Mouse (Mus musculus) CH12.LX (cell line): ENCODE measurements around the gene Pgm3. TPM values are rescaled to one million over a fixed set of nuclear protein-coding genes. Genes with fewer than 3 reads are reported as not detected.
"Not testable (repeated sequence)": the region's sequence is repeated elsewhere in the genome, so short reads cannot be mapped to it uniquely, and the experiment has no call there.

Source experiments
- DNase-seq: peaks from one replicate; pipeline ENCODE4 v3.0.0-alpha.2; 2013; ENCODE audit errors: extremely low read depth
- H3K27ac ChIP-seq: 2 replicates; pipeline ENCODE4 v1.5.1; 2012; ENCODE audit warnings: low read depth, mild to moderate bottlenecking, control low read depth, moderate library complexity; ENCODE audit not compliant: insufficient read depth
- H3K27me3 ChIP-seq: replicated peaks from 2 replicates; pipeline ENCODE3; 2012; ENCODE audit warnings: inconsistent platforms
- H3K36me3 ChIP-seq, 2 experiments: replicated peaks in 1 of 2; 2 replicates each; pipeline versions ENCODE3 to v1.6.1; 2012; ENCODE audit warnings: inconsistent platforms in 1 of 2, low read length in 1 of 2, mild to moderate bottlenecking in 1 of 2, mixed read lengths in 1 of 2, moderate library complexity in 1 of 2; ENCODE audit not compliant: control insufficient read depth in 1 of 2, insufficient read depth in 1 of 2
- H3K4me1 ChIP-seq, 2 experiments: 2 replicates each; pipeline ENCODE4 v1.6.1; 2012; ENCODE audit warnings: inconsistent platforms in 1 of 2, moderate library complexity in 1 of 2; ENCODE audit not compliant: insufficient read depth in 2 of 2, control insufficient read depth in 1 of 2
- H3K4me2 ChIP-seq: 2 replicates; pipeline ENCODE4 v1.6.1; 2012; ENCODE audit warnings: low read depth, mild to moderate bottlenecking, control low read depth; ENCODE audit not compliant: poor library complexity, insufficient read depth, severe bottlenecking
- H3K4me3 ChIP-seq, 3 experiments: fragments of 150-350 bp in 1 of 3; sonication (generic) in 1 of 3; replicated peaks in 1 of 3; 2 replicates each; pipeline versions ENCODE3 to v1.5.1; 2011 to 2012; ENCODE audit warnings: low read depth in 2 of 3, low read length in 2 of 3, mild to moderate bottlenecking in 2 of 3, moderate library complexity in 2 of 3, control low read depth in 1 of 3, improper control_type of control experiment in 1 of 3, inconsistent platforms in 1 of 3, mixed read lengths in 1 of 3; ENCODE audit not compliant: poor library complexity in 1 of 3
- H3K79me2 ChIP-seq: replicated peaks from 2 replicates; pipeline ENCODE4 v1.6.1; 2012; ENCODE audit warnings: mild to moderate bottlenecking, moderate library complexity; ENCODE audit not compliant: control insufficient read depth, poor library complexity, insufficient read depth, severe bottlenecking; ENCODE audit errors: extremely low read depth
- H3K9ac ChIP-seq: 2 replicates; pipeline ENCODE4 v1.6.1; 2012; ENCODE audit warnings: low read depth, mild to moderate bottlenecking, control low read depth, moderate library complexity; ENCODE audit not compliant: insufficient read depth
- H3K9me3 ChIP-seq: replicated peaks from 2 replicates; pipeline ENCODE3; 2012; ENCODE audit warnings: low read length, inconsistent platforms, mixed read lengths
- E2F4 ChIP-seq: IDR thresholded peaks from 2 replicates; pipeline ENCODE4 v1.6.1; 2011; ENCODE audit warnings: low read depth, low read length, improper control_type of control experiment; ENCODE audit not compliant: insufficient replicate concordance
- EP300 ChIP-seq: IDR thresholded peaks from 2 replicates; pipeline ENCODE4 v1.6.1; 2011; ENCODE audit warnings: low read length, improper control_type of control experiment
- HCFC1 ChIP-seq: IDR thresholded peaks from 2 replicates; pipeline ENCODE4 v1.6.1; 2012; ENCODE audit warnings: low read depth, mild to moderate bottlenecking, inconsistent platforms, low read length, improper control_type of control experiment
- KAT2A ChIP-seq: IDR thresholded peaks from 2 replicates; pipeline ENCODE4 v1.6.1; 2012; ENCODE audit warnings: low read length, improper control_type of control experiment, inconsistent platforms; ENCODE audit not compliant: insufficient replicate concordance
- MAX ChIP-seq: IDR thresholded peaks from 2 replicates; pipeline ENCODE4 v1.6.1; 2011; ENCODE audit warnings: low read length, improper control_type of control experiment
- MXI1 ChIP-seq: IDR thresholded peaks from 2 replicates; pipeline ENCODE4 v1.6.1; 2011; ENCODE audit warnings: mild to moderate bottlenecking, low read depth, low read length, improper control_type of control experiment
- MYC ChIP-seq: IDR thresholded peaks from 2 replicates; pipeline ENCODE4 v1.6.1; 2011; ENCODE audit warnings: low read depth, mild to moderate bottlenecking, improper control_type of control experiment, low read length
- NRF1 ChIP-seq: IDR thresholded peaks from 2 replicates; pipeline ENCODE4 v1.6.1; 2014; ENCODE audit warnings: low read depth, mild to moderate bottlenecking, inconsistent platforms, low read length, improper control_type of control experiment, moderate library complexity
- PAX5 ChIP-seq: IDR thresholded peaks from 2 replicates; pipeline ENCODE4 v1.6.1; 2012; ENCODE audit warnings: low read length, inconsistent platforms, mixed read lengths
- POLR2A ChIP-seq: IDR thresholded peaks from 2 replicates; pipeline ENCODE4 v1.6.1; 2011; ENCODE audit warnings: low read depth, mild to moderate bottlenecking, improper control_type of control experiment, low read length
- RAD21 ChIP-seq: IDR thresholded peaks from 2 replicates; pipeline ENCODE4 v1.6.1; 2011; ENCODE audit warnings: low read depth, mild to moderate bottlenecking, low read length, improper control_type of control experiment, moderate library complexity
- TCF12 ChIP-seq: IDR thresholded peaks from 2 replicates; pipeline ENCODE4 v1.6.1; 2014; ENCODE audit warnings: low read depth, mild to moderate bottlenecking, inconsistent platforms, low read length, improper control_type of control experiment
- UBTF ChIP-seq: IDR thresholded peaks from 2 replicates; pipeline ENCODE4 v1.6.1; 2012; ENCODE audit warnings: low read depth, mild to moderate bottlenecking, inconsistent platforms, low read length, improper control_type of control experiment, moderate library complexity
- ZC3H11A ChIP-seq: IDR thresholded peaks from 2 replicates; pipeline ENCODE4 v1.6.1; 2012; ENCODE audit warnings: low read depth, mild to moderate bottlenecking, inconsistent platforms, low read length, improper control_type of control experiment
- ZKSCAN1 ChIP-seq: IDR thresholded peaks from 2 replicates; pipeline ENCODE4 v1.6.1; 2012; ENCODE audit warnings: low read depth, inconsistent platforms, low read length, improper control_type of control experiment, borderline replicate concordance
- ZMIZ1 ChIP-seq: IDR thresholded peaks from 2 replicates; pipeline ENCODE4 v1.6.1; 2012; ENCODE audit warnings: low read depth, mild to moderate bottlenecking, inconsistent platforms, low read length, improper control_type of control experiment
- ZNF384 ChIP-seq: IDR thresholded peaks from 2 replicates; pipeline ENCODE4 v1.6.1; 2012; ENCODE audit warnings: low read depth, low read length, improper control_type of control experiment, inconsistent platforms
- dilution Hi-C: fragments of 300-500 bp; cut with MboI; formaldehyde crosslinking; loops from 2 replicates; pipeline ENCODE4 v1.14.3; 2020; ENCODE audit warnings: low sequenced_read_pairs; ENCODE audit not compliant: extremely low pct_unique_long_range_greater_than_20kb, extremely low pct_ligation_motif_present
- in situ Hi-C: fragments of 300-500 bp; cut with MboI; formaldehyde crosslinking; loops from 3 replicates; pipeline ENCODE4 v1.14.3; 2019; ENCODE audit warnings: low sequenced_read_pairs, low pct_ligation_motif_present, low pct_unique_long_range_greater_than_20kb, mixed read lengths
- polyA plus RNA-seq: library from polyadenylated mRNA; unstranded; fragments of >175 nt; gene quantifications from 2 replicates; pipeline ENCODE4 v1.2.1, GENCODE M21; 2012; ENCODE audit warnings: low read depth; ENCODE audit not compliant: insufficient read length
- total RNA-seq, 2 experiments: library from RNA; depleted of rRNA; stranded (reverse); fragments of 300-350 nt in 1 of 2; fragments of >200 nt in 1 of 2; gene quantifications; 2 replicates each; pipeline ENCODE4 v1.2.3; 2012 to 2014

The Pgm3 gene
- total and polyA plus RNA-seq, 3 experiments, result 27.4 to 31.5 (median 28.8) TPM

DNA sequence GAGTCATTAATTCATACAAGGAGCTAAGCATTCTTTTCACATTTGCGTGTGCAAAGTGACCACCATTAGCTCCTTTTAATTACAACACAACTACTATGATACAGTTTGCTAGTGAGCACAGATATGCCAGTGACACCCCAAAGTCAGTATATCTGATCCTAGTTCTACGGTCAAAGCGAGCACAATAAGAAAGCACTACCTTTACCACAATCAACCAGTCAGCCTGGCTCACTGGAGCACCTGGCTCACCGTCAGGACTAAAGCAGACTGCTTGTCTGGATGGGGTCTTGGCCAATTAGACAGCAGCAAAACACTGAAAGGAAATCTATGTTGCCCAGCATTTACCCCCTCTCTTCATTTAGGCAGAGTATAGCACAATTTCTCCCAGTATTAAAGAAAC, 40.4 kb upstream of the Pgm3 start:
- TF ChIP-seq MYC (no peak), UBTF (no peak), E2F4 (no peak), POLR2A (no peak), NRF1 (no peak), MAX (no peak), KAT2A (no peak), PAX5 (no peak), HCFC1 (no peak)
- dilution Hi-C loops (no loop called here), in situ Hi-C loops (no loop called here)

DNA sequence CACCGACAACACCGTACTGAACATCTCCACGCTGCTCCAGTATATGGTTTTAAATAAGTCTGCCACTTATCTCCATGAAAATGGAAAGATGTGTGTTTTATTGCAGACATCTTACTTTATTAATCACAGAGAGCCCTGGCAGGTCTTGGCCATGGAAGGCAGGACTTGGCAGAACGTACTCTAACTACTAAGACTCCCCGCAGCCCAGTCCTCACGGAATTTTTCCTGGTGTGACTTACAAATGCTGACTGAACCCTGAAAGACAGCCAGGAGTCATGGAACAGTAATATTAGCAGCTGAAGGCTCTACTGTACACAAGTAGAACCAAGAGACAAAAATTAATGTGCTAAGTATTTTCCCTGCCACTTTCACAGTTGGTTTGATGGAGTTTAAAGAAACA, 34.1 kb upstream of the Pgm3 start:
- Histone ChIP-seq H3K4me1 (peaks cover 0 to 12% of the 10 kb centered on the region in 2 experiments; a peak in 1 of 4 replicates), H3K4me2 (no peak overlapping the region), H3K27me3 (no peaks in the 10 kb centered on the region), H3K36me3 (peaks cover 0 to 43% of the 10 kb centered on the region in 2 experiments), H3K27ac (no peak overlapping the region), H3K9me3 (no peaks in the 10 kb centered on the region), H3K9ac (no peak overlapping the region), H3K79me2 (no peaks in the 10 kb centered on the region), H3K4me3 (no peak overlapping the region)
- DNase-seq, result no peak
- dilution Hi-C loops (no loop called here), in situ Hi-C loops (no loop called here)
- TF ChIP-seq ZC3H11A, result no peak
- no peak for TF ChIP-seq ZKSCAN1
- no peak for TF ChIP-seq EP300

More for the DNA sequence above, 40.4 kb upstream of the Pgm3 start:
- peaks cover 6 to 15% of the 10 kb centered on the region in 2 experiments for H3K4me1 ChIP-seq
- no peak overlapping the region for H3K9ac ChIP-seq
- no peaks in the 10 kb centered on the region for H3K9me3 ChIP-seq
- no peaks in the 10 kb centered on the region for H3K79me2 ChIP-seq
- no peaks in the 10 kb centered on the region for H3K27me3 ChIP-seq
- no peak overlapping the region for H3K4me3 ChIP-seq
- no peak overlapping the region for H3K4me2 ChIP-seq
- no peak for DNase-seq
- H3K36me3 ChIP-seq, result peaks cover 3 to 60% of the 10 kb centered on the region in 2 experiments
- no peak overlapping the region for H3K27ac ChIP-seq

DNA sequence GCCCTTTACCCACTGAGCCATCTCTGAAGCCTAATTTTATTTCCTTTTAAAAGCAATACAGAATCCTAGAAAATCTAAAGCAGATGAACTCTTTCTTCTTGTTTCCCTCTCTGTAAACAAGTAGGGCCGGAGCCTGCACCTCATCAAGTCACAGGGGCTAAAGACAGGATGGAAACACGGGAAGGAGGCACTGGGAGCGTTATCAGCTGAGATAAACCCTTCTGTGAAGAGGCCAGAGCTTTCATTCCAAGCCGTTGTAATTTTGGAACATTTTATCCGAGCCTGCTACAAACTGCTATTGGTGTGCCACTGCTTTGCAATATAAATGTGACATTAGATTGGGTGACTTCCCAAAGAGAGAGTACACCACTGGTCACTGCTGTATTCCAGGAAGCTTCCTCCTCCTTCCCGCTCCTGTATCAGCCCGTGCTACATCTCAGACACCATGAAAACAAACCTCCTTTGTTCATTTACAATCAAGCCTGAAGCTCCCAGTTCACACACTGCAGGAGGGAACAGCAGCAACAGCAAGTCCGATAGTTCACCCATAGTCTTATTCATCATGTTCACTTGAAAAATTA, 28.2 kb upstream of the Pgm3 start:
- H3K27ac ChIP-seq, result no peak overlapping the region
- H3K4me3 ChIP-seq, result no peak overlapping the region
- no peaks in the 10 kb centered on the region for H3K27me3 ChIP-seq
- H3K36me3 ChIP-seq, result peaks cover 13 to 59% of the 10 kb centered on the region in 2 experiments
- TF ChIP-seq MXI1, result no peak
- no peak for TF ChIP-seq ZMIZ1
- no peak for TF ChIP-seq E2F4
- no peak for TF ChIP-seq ZNF384
- no peak for TF ChIP-seq RAD21
- TF ChIP-seq TCF12, result no peak
- TF ChIP-seq, all 38 proteins: peak for 0
- Histone ChIP-seq H3K4me1 (peaks cover 5 to 20% of the 10 kb centered on the region in 2 experiments), H3K4me2 (no peak overlapping the region), H3K79me2 (no peaks in the 10 kb centered on the region), H3K9ac (no peak overlapping the region), H3K9me3 (no peaks in the 10 kb centered on the region)
- in situ Hi-C loops (loop anchor here (10.0 kb wide), 1 partner anchor 205 kb away; no protein-coding TSS in a partner anchor), dilution Hi-C loops (no loop called here)
- no peak for DNase-seq

DNA sequence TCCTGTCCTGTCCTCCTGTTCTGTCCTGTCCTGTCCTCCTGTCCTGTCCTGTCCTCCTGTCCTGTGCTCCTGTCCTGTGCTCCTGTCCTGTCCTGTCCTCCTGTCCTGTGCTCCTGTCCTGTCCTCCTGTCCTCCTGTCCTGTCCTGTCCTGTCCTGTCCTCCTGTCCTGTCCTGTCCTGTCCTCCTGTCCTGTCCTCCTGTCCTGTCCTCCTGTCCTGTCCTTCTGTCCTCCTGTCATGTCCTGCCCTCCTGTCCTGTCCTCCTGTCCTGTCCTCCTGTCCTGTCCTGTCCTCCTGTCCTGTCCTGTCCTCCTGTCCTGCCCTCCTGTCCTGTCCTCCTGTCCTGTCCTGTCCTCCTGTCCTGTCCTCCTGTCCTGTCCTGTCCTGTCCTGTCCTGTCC, 25.3 kb upstream of the Pgm3 start:
- H3K4me3 ChIP-seq, result not testable (repeated sequence)
- in situ Hi-C loops, result loop anchor here (10.0 kb wide), 1 partner anchor 208 kb away; no protein-coding TSS in a partner anchor

More for the DNA sequence above, 25.3 kb upstream of the Pgm3 start:
- dilution Hi-C loops, H3K27ac ChIP-seq, H3K9ac ChIP-seq, H3K79me2 ChIP-seq, DNase-seq, H3K4me2 ChIP-seq, H3K27me3 ChIP-seq, H3K9me3 ChIP-seq: not testable (repeated sequence)
- Histone ChIP-seq H3K36me3 (peaks cover 18 to 72% of the 10 kb centered on the region in 2 experiments), H3K4me1 (peaks cover 5 to 32% of the 10 kb centered on the region in 2 experiments)
